16 mouse cellular contexts compared by ENCODE assay signal in the genomic region with DNA sequence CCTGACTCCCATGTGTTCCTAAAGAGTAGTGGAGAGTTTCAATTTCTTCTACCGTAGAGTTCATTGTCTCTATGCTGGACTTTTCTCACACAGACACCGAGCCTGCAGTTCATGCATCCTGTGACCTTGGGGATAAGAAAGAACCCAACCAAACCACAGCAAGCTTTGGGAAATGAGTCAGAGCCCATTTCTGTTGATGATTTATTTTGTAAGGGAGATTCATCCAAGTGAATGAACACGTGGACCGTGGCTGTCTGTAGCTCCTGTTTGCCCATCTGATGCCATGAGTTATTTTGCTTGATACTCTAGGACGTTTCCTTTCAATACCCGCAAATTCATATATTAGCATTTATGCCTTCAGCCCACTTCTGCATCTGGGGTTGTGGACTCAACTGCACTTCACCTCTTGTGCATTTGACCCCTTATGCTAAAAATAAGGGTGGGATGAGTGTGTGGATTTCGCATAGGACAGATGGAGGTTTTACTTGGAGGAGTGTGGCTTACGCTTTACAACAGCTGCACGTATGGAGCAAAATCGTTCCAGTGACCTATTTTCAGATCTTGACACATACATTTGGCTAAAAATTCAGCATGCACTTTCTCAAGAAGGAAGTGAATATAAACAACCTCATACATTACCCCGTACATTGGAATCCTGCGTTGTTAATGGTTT.
DNase-seq lines count a peak whose midpoint lies in the region; ATAC-seq and TF ChIP-seq lines count a peak whose summit lies in the region.
"Had no signal": no experiment of that assay in that cellular context is flagged by ENCODE, and none has a peak within 500 bp of the region (broad histone marks: within the 10 kb centered on the region; RNA-seq: fewer than 3 reads in every experiment).

No protein-coding gene starts in this region.

- 54% methylated on average over 12 of the region's 12 CpGs for WGBS in lung, embryonic 15.5 days

- no peak overlapping the region for H3K9ac ChIP-seq in lung, embryonic 15.5 days
- H3K9ac ChIP-seq: forebrain, embryonic 12.5 days; heart, embryonic 15.5 days; hindbrain, embryonic 14.5 days had no signal

- H3K4me3 ChIP-seq in gastrocnemius, adult 2 months = peak overlapping the region; percentile 49
- no peak overlapping the region for H3K4me3 ChIP-seq in lung, embryonic 15.5 days
- H3K4me3 ChIP-seq in myocyte = no peak overlapping the region
- H3K4me3 ChIP-seq: forebrain, embryonic 12.5 days; heart, embryonic 15.5 days; left cerebral cortex, adult 2 months had no signal

- no peaks in the 10 kb centered on the region for H3K36me3 ChIP-seq in lung, embryonic 15.5 days
- H3K36me3 ChIP-seq in myocyte (ENCODE audit: control insufficient read depth, insufficient read depth) = no peaks in the 10 kb centered on the region
- H3K36me3 ChIP-seq: forebrain, embryonic 12.5 days; heart, embryonic 15.5 days had no signal

- no peaks in the 10 kb centered on the region for H3K79me2 ChIP-seq in myocyte (ENCODE audit: control insufficient read depth, insufficient read depth)

- DNase-seq in gastrocnemius, adult 2 months = no peak
- no peak for DNase-seq in gastrocnemius, postnatal 36 days
- DNase-seq in lung, postnatal 4 days = no peak
- peak; percentile 66 for DNase-seq in NIH3T3 (ENCODE audit: low read depth)
- no peak for DNase-seq in left cerebral cortex, adult 11 months (ENCODE audit: low spot score)
- DNase-seq: kidney, postnatal 4 days; right cerebral cortex, postnatal 14 days; thymus, postnatal 4 days had no signal

- H3K9me3 ChIP-seq in lung, embryonic 15.5 days = no peaks in the 10 kb centered on the region
- H3K9me3 ChIP-seq: forebrain, embryonic 12.5 days; heart, embryonic 15.5 days had no signal

- no peak overlapping the region for H3ac ChIP-seq in myocyte (ENCODE audit: control insufficient read depth, insufficient read length)

- no peaks in the 10 kb centered on the region for H3K27me3 ChIP-seq in lung, embryonic 15.5 days
- no peaks in the 10 kb centered on the region for H3K27me3 ChIP-seq in myocyte (ENCODE audit: control insufficient read depth, insufficient read depth, insufficient read length)
- H3K27me3 ChIP-seq: forebrain, embryonic 12.5 days; heart, embryonic 15.5 days had no signal

- no peak for TF ChIP-seq CTCF in gastrocnemius, adult 2 months (IDR thresholded peaks at IDR 0.05)

- peaks cover 27% of the 10 kb centered on the region for H3K4me1 ChIP-seq in lung, embryonic 15.5 days
- H3K4me1 ChIP-seq: forebrain, embryonic 12.5 days had no signal

- H3K4me2 ChIP-seq in lung, embryonic 15.5 days = no peak overlapping the region
- H3K4me2 ChIP-seq in myocyte (ENCODE audit: low read depth) = peak overlapping the region; percentile 74
- H3K4me2 ChIP-seq: forebrain, embryonic 12.5 days; heart, embryonic 15.5 days; hindbrain, embryonic 14.5 days; liver, embryonic 11.5 days had no signal

- TF ChIP-seq POLR2A in myocyte (IDR thresholded peaks at IDR 0.05; ENCODE audit: insufficient read length, low read depth) = no peak

- intact Hi-C loops in gastrocnemius, adult 2 months (cut with DNase I) = no loop called here
- intact Hi-C loops in gastrocnemius, postnatal 36 days (cut with DNase I) = no loop called here

- peak overlapping the region; percentile 72 for H3K27ac ChIP-seq in gastrocnemius, adult 2 months
- peak overlapping the region; percentile 24; the same call in 1 of the 2 replicates for H3K27ac ChIP-seq in lung, embryonic 15.5 days
- H3K27ac ChIP-seq: forebrain, embryonic 12.5 days; heart, embryonic 15.5 days; hindbrain, embryonic 14.5 days; left cerebral cortex, adult 2 months had no signal

- no peak for ATAC-seq in lung, embryonic 15.5 days (ENCODE audit: borderline replicate concordance, extremely low read depth, low FRiP score, low TSS enrichment)
- no peak for ATAC-seq in cerebellum, adult (ENCODE audit: insufficient number of reproducible peaks, low FRiP score, low TSS enrichment)

TF ChIP-seq in myocyte, 11 proteins besides CTCF, POLR2A, EP300 and RAD21:
- TF ChIP-seq USF1 (IDR thresholded peaks at IDR 0.05; ENCODE audit: low read depth) (peak; percentile 87), E2F4 (IDR thresholded peaks at IDR 0.05; ENCODE audit: insufficient read depth) (no peak), TCF3 (IDR thresholded peaks at IDR 0.05; ENCODE audit: insufficient read length, low read depth) (no peak), MYOD1 (IDR thresholded peaks at IDR 0.05; ENCODE audit: control insufficient read depth in 1 of 3, insufficient read length in 2 of 3, low read depth in 2 of 3) (peak in 2 of 3 experiments; percentile 55 to 58), MAX (IDR thresholded peaks at IDR 0.05; ENCODE audit: low read depth) (peak; percentile 51), SRF (IDR thresholded peaks at IDR 0.05; ENCODE audit: control insufficient read depth, insufficient read length, low read depth) (no peak), TCF12 (IDR thresholded peaks at IDR 0.05; ENCODE audit: insufficient read depth, poor library complexity, severe bottlenecking) (no peak), MYOG (IDR thresholded peaks at IDR 0.05; ENCODE audit: control insufficient read depth in 1 of 3, insufficient read depth in 1 of 3, insufficient read length in 2 of 3, low read depth in 2 of 3) (peak in 1 of 3 experiments; percentile 24), REST (IDR thresholded peaks at IDR 0.05; ENCODE audit: insufficient read depth, insufficient read length) (no peak), CEBPB (IDR thresholded peaks at IDR 0.05; ENCODE audit: insufficient read depth, poor library complexity, severe bottlenecking) (no peak)
TF ChIP-seq in myocyte: peak in this region for 4.
